Mouse (Mus musculus): ENCODE measurements around the gene Wwox. TPM values are rescaled to one million over a fixed set of nuclear protein-coding genes. Genes with fewer than 3 reads are reported as not detected.

Gene Wwox
- total and polyA plus RNA-seq, 3 experiments = 7.8 to 11.5 (median 9.1) TPM

- no peaks in the 10 kb centered on the region for H3K4me1 ChIP-seq (ENCODE audit: control insufficient read depth in 1 of 2, insufficient read depth in 2 of 2)
- H3K4me3 ChIP-seq (replicated peaks in 1 of 3; ENCODE audit: low read depth in 2 of 3, low read length in 2 of 3, poor library complexity in 1 of 3) = no peak overlapping the region
- no peaks in the 10 kb centered on the region for H3K9me3 ChIP-seq (replicated peaks; ENCODE audit: low read length)
- no peak overlapping the region for H3K27ac ChIP-seq (ENCODE audit: insufficient read depth, low read depth)
- H3K4me2 ChIP-seq (ENCODE audit: insufficient read depth, low read depth, poor library complexity, severe bottlenecking) = no peak overlapping the region
- TF ChIP-seq BHLHE40 (IDR thresholded peaks at IDR 0.05; ENCODE audit: low read depth, low read length) (no peak), KAT2A (IDR thresholded peaks at IDR 0.05; ENCODE audit: insufficient replicate concordance, low read length) (no peak), CHD2 (IDR thresholded peaks at IDR 0.05; ENCODE audit: low read length) (no peak), MXI1 (IDR thresholded peaks at IDR 0.05; ENCODE audit: low read depth, low read length) (no peak), ETS1 (conservative IDR thresholded peaks at IDR 0.05; ENCODE audit: low read depth, low read length) (no peak), POLR2A (IDR thresholded peaks at IDR 0.05; ENCODE audit: low read depth, low read length) (no peak), MYC (IDR thresholded peaks at IDR 0.05; ENCODE audit: low read depth, low read length) (no peak), RAD21 (IDR thresholded peaks at IDR 0.05; ENCODE audit: low read depth, low read length) (no peak)
- no peaks in the 10 kb centered on the region for H3K27me3 ChIP-seq (replicated peaks)
- dilution Hi-C loops (cut with MboI; ENCODE audit: extremely low pct_ligation_motif_present, extremely low pct_unique_long_range_greater_than_20kb, low sequenced_read_pairs) (no loop called here), in situ Hi-C loops (cut with MboI; ENCODE audit: low pct_ligation_motif_present, low pct_unique_long_range_greater_than_20kb, low sequenced_read_pairs) (no loop called here)
- H3K9ac ChIP-seq (ENCODE audit: insufficient read depth, low read depth) = no peak overlapping the region
- no peak for DNase-seq (ENCODE audit: extremely low read depth)
- H3K79me2 ChIP-seq (replicated peaks; ENCODE audit: control insufficient read depth, extremely low read depth, insufficient read depth, poor library complexity, severe bottlenecking) = no peaks in the 10 kb centered on the region
- no peaks in the 10 kb centered on the region for H3K36me3 ChIP-seq (replicated peaks in 1 of 2; ENCODE audit: control insufficient read depth in 1 of 2, insufficient read depth in 1 of 2, low read length in 1 of 2)
Observed at GRCm38 (mm10) chr8:115007280-115007679, 567.8 kb downstream of the Wwox start.

GRCm38 (mm10) chr8:115008624-115009620 lies 569.5 kb downstream of the Wwox start:
- Histone ChIP-seq H3K9me3 (replicated peaks; ENCODE audit: low read length) (no peaks in the 10 kb centered on the region), H3K27me3 (replicated peaks) (no peaks in the 10 kb centered on the region), H3K27ac (ENCODE audit: insufficient read depth, low read depth) (no peak overlapping the region), H3K9ac (ENCODE audit: insufficient read depth, low read depth) (no peak overlapping the region), H3K36me3 (replicated peaks in 1 of 2; ENCODE audit: control insufficient read depth in 1 of 2, insufficient read depth in 1 of 2, low read length in 1 of 2) (no peaks in the 10 kb centered on the region), H3K79me2 (replicated peaks; ENCODE audit: control insufficient read depth, extremely low read depth, insufficient read depth, poor library complexity, severe bottlenecking) (no peaks in the 10 kb centered on the region), H3K4me1 (ENCODE audit: control insufficient read depth in 1 of 2, insufficient read depth in 2 of 2) (no peaks in the 10 kb centered on the region), H3K4me2 (ENCODE audit: insufficient read depth, low read depth, poor library complexity, severe bottlenecking) (no peak overlapping the region), H3K4me3 (replicated peaks in 1 of 3; ENCODE audit: low read depth in 2 of 3, low read length in 2 of 3, poor library complexity in 1 of 3) (no peak overlapping the region)
- no peak for DNase-seq (ENCODE audit: extremely low read depth)
- TF ChIP-seq ZC3H11A (IDR thresholded peaks at IDR 0.05; ENCODE audit: low read depth, low read length) (no peak), SMC3 (IDR thresholded peaks at IDR 0.05; ENCODE audit: low read depth, low read length) (no peak), IRF4 (IDR thresholded peaks at IDR 0.05; ENCODE audit: low read depth, low read length) (no peak), POLR2AphosphoS2 (IDR thresholded peaks at IDR 0.05; ENCODE audit: low read depth, low read length) (no peak), CHD2 (IDR thresholded peaks at IDR 0.05; ENCODE audit: low read length) (no peak), MXI1 (IDR thresholded peaks at IDR 0.05; ENCODE audit: low read depth, low read length) (no peak), JUN (IDR thresholded peaks at IDR 0.05; ENCODE audit: insufficient read depth, low read depth, low read length) (no peak), MAX (IDR thresholded peaks at IDR 0.05; ENCODE audit: low read length) (no peak), UBTF (IDR thresholded peaks at IDR 0.05; ENCODE audit: low read depth, low read length) (no peak), USF2 (conservative IDR thresholded peaks at IDR 0.05; ENCODE audit: low read depth, low read length) (no peak), NELFE (IDR thresholded peaks at IDR 0.05; ENCODE audit: low read depth, low read length) (no peak), SIN3A (IDR thresholded peaks at IDR 0.05; ENCODE audit: low read length) (no peak), BHLHE40 (IDR thresholded peaks at IDR 0.05; ENCODE audit: low read depth, low read length) (no peak), USF1 (IDR thresholded peaks at IDR 0.05; ENCODE audit: low read depth, low read length) (no peak), RCOR1 (conservative IDR thresholded peaks at IDR 0.05; ENCODE audit: low read depth, low read length) (no peak), E2F4 (IDR thresholded peaks at IDR 0.05; ENCODE audit: insufficient replicate concordance, low read depth, low read length) (no peak), TCF12 (IDR thresholded peaks at IDR 0.05; ENCODE audit: low read depth, low read length) (no peak)
- in situ Hi-C loops (cut with MboI; ENCODE audit: low pct_ligation_motif_present, low pct_unique_long_range_greater_than_20kb, low sequenced_read_pairs) = no loop called here
- dilution Hi-C loops (cut with MboI; ENCODE audit: extremely low pct_ligation_motif_present, extremely low pct_unique_long_range_greater_than_20kb, low sequenced_read_pairs) = no loop called here
